Mouse (Mus musculus) large intestine, adult 2 months (tissue): Measurements from ENCODE around the gene St3gal2. TPM values are rescaled to one million over a fixed set of nuclear protein-coding genes. Genes with fewer than 3 reads are reported as not detected.

ENCODE experiments used
- DNase-seq: peaks from one replicate; pipeline ENCODE4 v3.0.0-alpha.2; 2012; ENCODE audit warnings: low read depth, low spot score
- WGBS: fragments of 180-500 bp; shearing (Covaris S2); methylation state at CpG from one replicate; pipeline ENCODE4 v1.1.7; 2018; 5-methylcytosine and 5-hydroxymethylcytosine counted together
- polyA plus RNA-seq: library from polyadenylated mRNA; depleted of rRNA; stranded (reverse); fragments of >200 nt; gene quantifications from 2 replicates; pipeline ENCODE4 v1.2.3, GENCODE M21; 2012; rRNA removed

Gene St3gal2
- polyA plus RNA-seq, result 5.0 and 6.9 TPM in 2 replicates

- under 1% methylated on average over 36 of the region's 36 CpGs for WGBS
- no peak for DNase-seq
Observed at GRCm38 (mm10) chr8:110919341-110920031, at the start of gene St3gal2. Gene St3gal2, plus strand, starts transcription at chr8:110919922.

DNA sequence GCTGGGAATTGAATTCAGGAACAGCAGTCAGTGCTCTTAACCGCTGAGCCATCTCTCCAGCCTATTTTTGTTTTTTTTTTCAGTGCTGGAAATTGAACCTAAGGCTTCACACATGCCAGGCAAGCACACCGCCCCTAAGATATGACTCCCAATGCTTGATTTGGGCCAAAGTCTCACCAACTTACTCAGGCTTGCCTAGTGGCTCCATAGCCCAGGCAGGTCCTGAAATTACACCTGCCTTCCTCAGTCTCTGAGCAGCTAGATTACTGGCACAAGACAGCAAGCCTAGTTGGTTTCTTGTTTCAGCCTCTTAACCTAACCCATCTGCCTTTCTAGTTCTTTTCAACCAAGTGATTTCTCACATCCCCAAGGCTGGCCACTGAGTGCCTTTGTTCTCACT, 49.2 kb upstream of the St3gal2 start:
- WGBS, result 93% methylated on average over 2 of the region's 2 CpGs
- DNase-seq, result no peak

DNA sequence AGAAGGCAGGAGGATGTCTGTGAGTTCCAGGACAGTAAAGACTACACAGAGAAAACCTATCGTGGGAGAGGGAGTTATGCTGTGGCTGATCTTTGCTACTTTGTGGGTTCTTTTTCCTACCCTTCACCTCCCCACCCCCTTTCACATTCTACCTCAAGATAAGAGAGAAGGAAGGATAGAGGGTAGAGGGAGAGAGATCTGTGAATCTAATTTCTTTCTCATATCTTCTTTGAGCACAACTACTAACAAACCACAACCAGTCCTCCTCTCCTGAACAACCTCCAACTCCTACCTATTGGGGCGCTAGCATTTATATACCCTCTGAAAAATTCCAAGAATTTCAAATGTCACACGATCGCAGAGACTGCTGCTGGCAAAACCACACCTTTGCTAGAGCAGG, 41.9 kb upstream of the St3gal2 start:
- 79% methylated on average over 4 of the region's 4 CpGs for WGBS

DNA sequence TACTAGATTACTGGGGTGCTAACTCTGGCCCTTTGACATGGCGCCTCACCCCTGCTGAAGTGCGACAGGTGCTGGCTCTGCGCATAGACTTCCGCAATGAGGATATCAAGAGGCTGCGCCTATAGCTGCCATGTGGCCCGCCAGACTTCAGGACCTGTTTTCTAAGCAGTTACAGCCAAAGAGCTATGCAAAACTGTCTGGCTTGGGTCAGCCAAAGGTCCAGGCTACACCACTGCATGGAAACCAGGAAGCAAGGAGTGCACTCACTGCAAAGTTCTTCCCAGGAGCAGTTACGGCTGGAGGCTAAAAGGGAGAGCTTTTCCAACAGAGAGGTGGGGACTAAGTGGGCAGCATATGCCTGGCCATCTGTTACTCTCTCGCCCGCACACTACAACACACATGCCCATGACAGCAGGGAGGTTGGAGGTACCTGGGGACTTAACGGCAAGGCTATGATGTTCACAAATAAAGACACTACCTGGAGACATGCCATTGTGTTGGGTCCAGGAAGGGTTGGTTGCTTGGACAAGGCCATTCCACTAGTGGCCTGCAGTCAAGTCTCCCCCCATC, 37.9 kb upstream of the St3gal2 start:
- WGBS, result 94% methylated on average over 10 of the region's 10 CpGs
- no peak for DNase-seq

More for the DNA sequence above, 41.9 kb upstream of the St3gal2 start:
- DNase-seq, result no peak

DNA sequence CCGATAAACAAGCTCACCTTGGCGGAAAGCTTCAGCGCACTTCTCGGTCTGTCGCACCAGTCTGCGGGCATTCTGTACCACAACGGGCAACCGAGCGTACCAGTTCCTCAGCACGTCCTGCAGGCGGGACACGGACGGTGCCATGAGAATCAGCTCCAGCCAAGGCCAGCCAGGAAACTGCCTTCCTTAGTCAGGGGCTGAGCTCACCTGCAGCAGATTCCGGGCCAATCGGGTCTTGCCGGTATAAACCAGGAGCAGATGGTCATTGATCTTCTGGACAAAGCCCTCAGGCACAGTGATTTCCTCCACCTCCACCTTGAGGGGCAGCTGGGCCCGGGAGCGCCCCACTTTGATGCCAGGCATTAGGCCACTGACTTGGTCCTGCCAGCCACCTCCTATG, 35.9 kb upstream of the St3gal2 start:
- WGBS, result 93% methylated on average over 18 of the region's 18 CpGs
- DNase-seq, result no peak

GRCm38 (mm10) chr8:110886634-110887033, 33.1 kb upstream of the St3gal2 start:
- no peak for DNase-seq
- 89% methylated on average over 3 of the region's 3 CpGs for WGBS

GRCm38 (mm10) chr8:110887551-110887950, 32.2 kb upstream of the St3gal2 start:
- 85% methylated on average over 10 of the region's 10 CpGs for whole genome bisulfite sequencing
- DNase-seq, result no peak

- DNase-seq, result no peak
- WGBS, result 93% methylated on average over 8 of the region's 8 CpGs
Observed at GRCm38 (mm10) chr8:110888441-110888840, 31.3 kb upstream of the St3gal2 start.

DNA sequence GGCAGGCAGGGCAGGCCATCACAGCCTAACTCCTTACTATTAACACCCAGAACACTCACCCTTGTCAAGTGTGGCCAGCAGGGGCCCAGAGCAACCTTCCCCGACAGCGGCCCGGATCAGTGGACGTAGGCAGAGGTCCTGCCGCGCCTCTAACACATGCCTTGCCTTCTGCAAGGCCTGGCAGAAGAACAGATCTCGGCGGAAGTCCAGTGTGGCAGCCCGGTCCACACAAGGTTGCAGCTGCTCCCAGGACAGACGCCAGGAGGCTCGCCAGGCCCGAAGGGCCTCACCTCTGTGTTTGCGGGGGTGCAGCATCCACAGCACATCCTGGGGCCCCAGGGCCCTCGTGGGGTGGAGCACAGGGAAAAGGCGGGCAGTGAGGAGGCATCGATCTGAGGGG, 30.9 kb upstream of the St3gal2 start:
- 86% methylated on average over 16 of the region's 16 CpGs for WGBS
- DNase-seq, result no peak

DNA sequence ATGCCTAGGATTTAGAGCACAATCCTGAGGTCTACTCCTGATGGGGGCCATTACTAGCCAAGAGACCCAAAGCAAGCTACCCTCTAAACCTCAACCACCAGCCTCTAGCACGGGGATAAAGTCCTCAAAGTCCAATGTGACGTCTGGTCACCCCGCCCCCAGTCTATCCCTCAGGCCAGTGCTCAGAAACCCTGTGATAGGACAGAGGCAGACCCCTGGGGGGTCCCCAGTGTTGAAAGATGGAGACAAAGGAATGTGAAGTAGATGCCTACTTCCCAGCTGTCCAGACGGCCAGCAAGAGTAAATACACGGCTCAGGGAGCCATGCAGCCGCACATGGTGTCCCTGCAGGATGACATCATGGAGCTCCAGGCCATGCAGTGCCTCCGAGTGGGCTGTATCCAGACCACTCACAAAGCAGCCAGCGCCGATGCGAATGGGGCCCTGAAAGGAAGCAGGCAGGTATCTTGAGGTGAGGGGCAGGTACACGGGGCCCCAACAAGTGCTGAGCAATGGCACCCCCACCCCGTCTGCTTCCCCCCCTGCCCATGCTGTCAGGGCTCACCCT, 29.7 kb upstream of the St3gal2 start:
- 73% methylated on average over 12 of the region's 12 CpGs for WGBS
- DNase-seq, result no peak

- DNase-seq, result no peak
- WGBS, result 92% methylated on average over 7 of the region's 7 CpGs
Observed at GRCm38 (mm10) chr8:110892040-110892439, 27.7 kb upstream of the St3gal2 start.

GRCm38 (mm10) chr8:110892913-110893312, 26.8 kb upstream of the St3gal2 start:
- DNase-seq, result no peak
- WGBS, result 99% methylated on average over 2 of the region's 2 CpGs

GRCm38 (mm10) chr8:110894851-110895250, 24.9 kb upstream of the St3gal2 start:
- no peak for DNase-seq
- 77% methylated on average over 10 of the region's 10 CpGs for WGBS

DNA sequence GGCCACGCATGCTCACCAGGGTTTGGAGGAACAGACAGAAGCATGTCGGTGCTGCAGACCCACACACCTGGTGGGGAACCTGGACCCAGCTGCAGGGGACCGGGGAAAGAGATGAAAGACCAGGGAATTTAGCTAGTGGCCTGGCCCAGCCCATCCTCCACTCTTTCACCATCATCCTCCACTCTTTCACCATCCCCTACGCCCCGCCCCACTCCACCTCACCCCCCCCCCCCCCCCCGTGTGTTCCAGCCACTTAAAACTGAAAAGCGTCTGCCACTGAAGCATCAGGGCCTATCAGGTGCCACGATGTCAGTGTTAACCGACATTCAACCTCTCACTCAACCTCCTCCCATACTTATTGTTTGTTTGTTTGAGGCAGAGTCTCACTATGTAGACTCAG, 24.5 kb upstream of the St3gal2 start:
- WGBS, result 80% methylated on average over 7 of the region's 9 CpGs

DNA sequence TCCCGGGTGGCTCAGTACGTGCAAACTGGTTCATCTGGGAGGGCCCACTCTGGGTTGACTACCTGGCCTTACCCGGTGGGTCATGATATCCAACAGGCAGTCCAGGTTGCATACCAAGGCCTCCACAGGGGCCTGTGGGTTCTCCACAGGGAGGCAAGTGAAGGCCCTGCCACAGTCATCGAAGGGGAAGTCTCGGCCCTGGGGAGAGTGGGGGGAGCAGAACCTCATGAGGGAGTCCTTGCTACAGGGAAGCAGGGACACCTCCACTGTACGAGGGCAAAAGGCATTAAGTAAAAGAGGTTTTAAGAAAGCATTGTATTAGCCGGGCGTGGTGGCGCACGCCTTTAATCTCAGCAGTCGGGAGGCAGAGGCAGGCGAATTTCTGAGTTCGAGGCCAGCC, 23.9 kb upstream of the St3gal2 start:
- 93% methylated on average over 13 of the region's 13 CpGs for WGBS
- DNase-seq, result no peak

More for the DNA sequence above, 24.5 kb upstream of the St3gal2 start:
- no peak for DNase-seq

- no peak for DNase-seq
Observed at GRCm38 (mm10) chr8:110897495-110897894, 22.2 kb upstream of the St3gal2 start.

DNA sequence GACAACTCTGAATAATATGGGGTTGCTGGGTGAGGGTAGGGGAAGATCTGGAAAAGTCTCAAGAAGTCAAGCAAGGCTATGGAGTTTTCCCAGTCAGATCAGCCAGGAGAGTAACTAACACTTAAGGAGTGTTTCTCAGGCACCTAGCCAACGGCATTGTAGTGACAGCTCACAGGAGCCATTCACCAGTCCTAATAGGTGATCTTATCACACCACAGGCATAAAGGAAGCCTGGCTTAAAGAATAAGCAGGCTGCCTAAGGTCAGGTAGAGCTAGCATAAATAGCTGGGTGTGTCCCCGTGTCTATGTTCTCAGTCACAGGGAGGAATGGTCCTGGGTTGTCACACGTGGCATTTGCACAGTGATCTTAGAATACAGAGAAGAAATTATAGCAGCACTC, 18.7 kb upstream of the St3gal2 start:
- WGBS, result 25% methylated on average over 3 of the region's 3 CpGs
- DNase-seq, result peak; percentile 75

More at GRCm38 (mm10) chr8:110897495-110897894, 22.2 kb upstream of the St3gal2 start:
- 96% methylated on average over 6 of the region's 6 CpGs for WGBS

GRCm38 (mm10) chr8:110901839-110902578, 17.7 kb upstream of the St3gal2 start, which contains the start of gene Fuk:
Gene Fuk, minus strand, starts transcription at chr8:110902488.
- DNase-seq, result peak; percentile 83
- 2% methylated on average over 30 of the region's 30 CpGs for WGBS

DNA sequence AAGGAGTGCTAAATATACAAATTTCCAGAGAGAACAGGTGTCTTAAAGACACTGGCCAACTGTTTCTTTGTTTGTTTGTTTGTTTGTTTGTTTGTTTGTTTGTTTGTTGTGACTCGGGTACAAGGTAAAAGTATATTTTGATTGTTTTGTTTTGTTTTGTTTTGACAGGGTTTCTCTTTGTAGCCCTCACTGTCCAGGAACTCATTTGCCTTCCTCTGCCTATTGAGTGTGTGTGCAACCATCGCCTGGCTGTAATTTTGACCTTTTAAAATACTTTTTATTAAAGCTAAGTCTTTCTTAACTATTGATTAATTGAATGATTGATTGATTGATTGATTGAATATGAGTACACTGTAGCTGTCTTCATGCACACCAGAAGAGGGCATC, 17.1 kb upstream of the St3gal2 start:
- WGBS, result 31% methylated on average over 2 of the region's 2 CpGs
- DNase-seq, result no peak

GRCm38 (mm10) chr8:110905404-110905803, 14.3 kb upstream of the St3gal2 start:
- DNase-seq, result no peak
- 88% methylated on average over 6 of the region's 6 CpGs for WGBS
